Mouse (Mus musculus): ENCODE data around the gene Mthfd1l. TPM values are rescaled to one million over a fixed set of nuclear protein-coding genes. Genes with fewer than 3 reads are reported as not detected.
"Not testable (repeated sequence)": the region's sequence is repeated elsewhere in the genome, so short reads cannot be mapped to it uniquely, and the experiment has no call there.

Gene Mthfd1l
- polyA plus RNA-seq, 1 experiment from 2014 or later = 20.4 TPM

DNA sequence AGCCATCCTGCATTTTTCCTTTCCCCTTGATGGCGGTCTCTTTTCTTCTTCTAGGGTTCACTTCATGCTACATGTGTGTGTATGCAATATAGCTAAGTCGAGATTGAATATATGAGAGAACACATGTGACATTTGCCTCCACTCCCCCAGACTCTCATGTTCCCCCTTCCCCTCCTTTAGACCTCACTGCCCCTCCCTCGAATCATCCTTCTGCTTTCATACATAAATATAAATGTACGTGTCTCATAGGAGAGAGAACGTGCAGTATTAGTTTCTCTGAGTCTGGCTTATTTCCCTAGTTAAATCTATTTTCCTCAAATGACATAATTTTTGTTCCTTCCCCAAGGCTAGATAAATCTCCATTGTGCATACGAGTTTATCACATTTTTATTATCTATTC, 226.1 kb downstream of the Mthfd1l start:
- DNase-seq (ENCODE audit: low spot score) = no peak
- Histone ChIP-seq H3K4me1 (no peaks in the 10 kb centered on the region), H3K27ac (replicated peaks) (no peak overlapping the region), H3K36me3 (replicated peaks) (no peaks in the 10 kb centered on the region), H3K4me3 (no peak overlapping the region), H3K27me3 (replicated peaks; ENCODE audit: low read depth, poor library complexity, severe bottlenecking) (no peaks in the 10 kb centered on the region), H3K9me3 (no peaks in the 10 kb centered on the region)
- WGBS = 93% methylated on average over 6 of the region's 6 CpGs

DNA sequence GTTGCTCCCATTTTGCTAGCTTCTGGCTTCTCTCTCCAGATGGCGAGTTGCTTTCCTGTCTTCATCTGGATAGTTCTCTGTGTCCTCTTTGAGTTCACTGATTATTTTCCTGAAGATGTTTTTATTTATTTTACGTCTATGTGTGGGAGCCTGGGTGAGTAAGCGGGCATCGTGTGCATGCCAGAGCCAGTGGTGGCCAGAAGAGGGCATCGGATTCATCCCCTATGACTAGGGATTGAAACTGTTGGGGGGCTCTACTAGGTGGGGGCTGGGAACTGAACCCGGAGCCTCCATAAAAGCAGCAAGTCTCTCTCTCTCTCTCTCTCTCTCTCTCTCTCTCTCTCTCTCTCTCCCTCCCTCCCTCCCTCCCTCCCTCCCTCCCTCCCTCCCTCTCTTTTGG, 227.0 kb downstream of the Mthfd1l start:
- H3K27me3 ChIP-seq (replicated peaks; ENCODE audit: low read depth, poor library complexity, severe bottlenecking) = no peaks in the 10 kb centered on the region
- no peaks in the 10 kb centered on the region for H3K9me3 ChIP-seq
- H3K36me3 ChIP-seq (replicated peaks) = no peaks in the 10 kb centered on the region
- H3K27ac ChIP-seq (replicated peaks) = no peak overlapping the region
- no peak overlapping the region for H3K4me3 ChIP-seq
- H3K4me1 ChIP-seq = no peaks in the 10 kb centered on the region
- 81% methylated on average over 6 of the region's 6 CpGs for WGBS
- DNase-seq (ENCODE audit: low spot score) = no peak

DNA sequence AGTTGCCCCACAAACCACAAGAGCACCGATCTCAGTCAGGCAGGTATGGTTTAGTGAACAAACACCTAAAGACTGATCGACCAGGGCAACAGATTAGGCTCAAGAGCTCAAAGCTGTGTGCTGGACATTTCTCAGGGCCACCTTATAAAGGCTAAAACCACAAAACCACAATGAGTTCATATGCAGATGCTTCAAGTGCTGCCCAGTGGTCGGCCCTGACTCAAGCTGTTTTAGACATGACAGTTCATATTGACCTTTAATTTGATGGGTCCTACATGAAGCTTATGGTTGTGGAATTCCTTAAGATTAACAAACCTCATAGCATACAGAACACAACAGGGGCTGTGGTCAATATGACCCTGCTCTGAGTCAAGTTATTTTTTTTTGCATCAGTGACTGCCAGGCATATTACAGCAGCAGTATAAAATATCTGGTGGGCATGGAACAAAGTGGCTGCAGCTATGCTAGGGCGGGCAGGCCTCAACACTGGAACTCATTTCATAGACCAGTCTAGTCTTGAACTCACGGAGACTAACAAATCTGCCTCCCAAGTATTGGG, 227.7 kb downstream of the Mthfd1l start:
- H3K27me3 ChIP-seq (replicated peaks; ENCODE audit: low read depth, poor library complexity, severe bottlenecking) = no peaks in the 10 kb centered on the region
- no peaks in the 10 kb centered on the region for H3K36me3 ChIP-seq (replicated peaks)
- H3K4me1 ChIP-seq = no peaks in the 10 kb centered on the region
- H3K9me3 ChIP-seq = no peaks in the 10 kb centered on the region
- no peak overlapping the region for H3K4me3 ChIP-seq
- WGBS = 87% methylated on average over 5 of the region's 5 CpGs
- no peak for DNase-seq (ENCODE audit: low spot score)
- H3K27ac ChIP-seq (replicated peaks) = no peak overlapping the region

DNA sequence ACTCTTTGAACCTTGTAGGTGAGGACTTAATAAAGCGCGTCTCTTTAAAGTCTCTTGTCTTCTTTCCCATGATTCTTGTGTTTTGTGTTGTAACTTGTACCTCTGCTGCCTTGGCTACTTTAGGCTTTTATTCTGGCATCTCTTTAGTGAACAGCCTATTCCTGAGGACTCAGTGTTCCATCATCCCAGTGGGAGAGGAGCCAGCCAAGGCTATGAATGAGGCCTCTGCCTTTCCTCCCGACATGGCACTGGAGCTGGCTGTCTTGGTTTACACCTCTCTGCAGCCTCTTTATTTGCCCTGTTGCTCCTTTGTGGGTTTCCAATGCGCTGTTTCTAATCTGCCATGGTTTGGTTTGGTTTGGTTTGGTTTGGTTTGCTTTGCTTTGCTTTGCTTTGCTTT, 228.2 kb downstream of the Mthfd1l start:
- no peak for DNase-seq (ENCODE audit: low spot score)
- 90% methylated on average over 4 of the region's 4 CpGs for WGBS
- Histone ChIP-seq H3K4me1 (no peaks in the 10 kb centered on the region), H3K27me3 (replicated peaks; ENCODE audit: low read depth, poor library complexity, severe bottlenecking) (no peaks in the 10 kb centered on the region), H3K4me3 (no peak overlapping the region), H3K27ac (replicated peaks) (no peak overlapping the region), H3K36me3 (replicated peaks) (no peaks in the 10 kb centered on the region), H3K9me3 (no peaks in the 10 kb centered on the region)

DNA sequence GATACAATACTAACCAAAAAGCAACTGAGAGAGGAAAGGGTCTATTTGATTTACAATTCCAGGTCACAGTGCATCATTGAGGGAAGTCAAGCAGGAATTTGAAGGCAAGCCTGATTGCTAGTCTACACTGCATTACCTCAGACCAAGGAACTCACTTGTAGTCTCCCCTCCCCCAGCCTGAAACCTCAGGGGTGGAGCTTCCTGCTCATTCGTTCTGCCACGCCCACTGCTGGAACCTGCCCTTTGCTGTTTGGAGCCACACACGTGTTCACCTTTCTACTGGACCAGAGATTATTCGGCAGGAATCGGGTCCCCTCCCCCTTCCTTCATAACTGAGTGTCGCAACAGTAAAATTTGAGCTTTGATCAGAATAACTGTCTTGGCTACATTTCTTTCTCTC, 230.7 kb downstream of the Mthfd1l start:
- DNase-seq (ENCODE audit: low spot score); H3K27me3 ChIP-seq (replicated peaks; ENCODE audit: low read depth, poor library complexity, severe bottlenecking); H3K4me3 ChIP-seq; H3K9me3 ChIP-seq; H3K36me3 ChIP-seq (replicated peaks); H3K4me1 ChIP-seq; H3K27ac ChIP-seq (replicated peaks): not testable (repeated sequence)
- 57% methylated on average over 6 of the region's 6 CpGs for WGBS

DNA sequence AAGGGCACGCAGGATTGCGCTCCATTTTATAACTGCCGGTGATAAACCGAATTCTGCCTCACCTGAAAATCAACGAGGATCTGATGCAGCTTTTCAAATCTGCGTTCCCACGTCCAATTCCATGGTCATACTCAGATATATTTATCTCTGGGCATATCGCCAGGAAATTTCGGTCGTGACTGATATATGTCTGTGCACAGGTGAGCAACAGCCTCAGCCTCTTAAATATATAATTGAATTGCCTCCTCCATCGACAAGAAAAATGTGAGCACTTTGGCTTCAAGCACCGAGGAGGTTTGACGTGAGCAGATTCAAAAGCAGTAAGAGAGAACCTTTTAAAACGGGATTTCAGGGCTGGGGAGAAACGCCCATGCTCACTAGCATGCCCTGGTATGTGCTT, 236.1 kb downstream of the Mthfd1l start:
- 94% methylated on average over 15 of the region's 15 CpGs for WGBS
- DNase-seq (ENCODE audit: low spot score) = no peak
- Histone ChIP-seq H3K4me1 (peaks cover 17% of the 10 kb centered on the region), H3K9me3 (no peaks in the 10 kb centered on the region; the same call in 1 of the 2 replicates), H3K27me3 (replicated peaks; ENCODE audit: low read depth, poor library complexity, severe bottlenecking) (0 out of 2 replicates have a peak, but pooled peaks cover 8% of the 10 kb centered on the region), H3K4me3 (no peak overlapping the region), H3K36me3 (replicated peaks) (no peaks in the 10 kb centered on the region), H3K27ac (replicated peaks) (no peak overlapping the region)

DNA sequence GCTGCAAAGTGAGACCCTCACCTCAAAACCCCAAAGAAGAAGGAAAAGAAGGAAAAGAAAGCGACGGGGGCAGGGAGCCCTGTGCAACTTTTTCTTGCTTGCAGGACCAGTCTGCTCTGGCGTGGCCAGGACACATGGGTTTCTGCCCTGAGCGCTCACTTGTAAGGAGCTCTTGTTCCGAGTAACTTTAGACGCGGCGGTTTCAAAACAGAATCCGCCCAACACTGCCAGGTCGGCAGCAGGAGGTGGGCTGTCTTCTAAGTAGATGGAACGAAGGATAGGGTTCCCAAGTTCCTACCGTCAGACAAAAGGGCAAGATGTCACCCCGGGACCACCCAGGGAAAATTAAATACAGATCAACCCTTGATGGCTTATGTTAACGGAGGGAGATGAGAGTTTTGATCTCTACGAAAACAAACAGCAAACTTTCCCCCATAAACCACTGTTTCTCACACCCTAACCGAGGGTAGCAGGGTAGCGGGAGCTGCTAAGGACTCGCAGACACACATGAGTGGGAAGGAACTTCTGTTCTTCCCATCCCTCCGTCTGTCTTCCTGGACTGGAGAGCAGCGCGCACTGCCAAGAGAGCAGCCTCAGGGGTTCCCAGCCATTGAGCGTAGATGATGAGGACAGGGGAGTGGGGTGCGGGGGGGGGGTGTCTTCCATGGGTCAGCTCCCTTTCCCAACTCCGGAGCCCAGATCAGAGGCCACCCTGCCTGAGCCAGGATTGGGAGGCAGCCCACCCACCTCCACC, 237.6 kb downstream of the Mthfd1l start:
- Histone ChIP-seq H3K9me3 (no peaks in the 10 kb centered on the region; the same call in 1 of the 2 replicates), H3K4me1 (peaks cover 17% of the 10 kb centered on the region), H3K4me3 (peak overlapping the region; percentile 41), H3K36me3 (replicated peaks) (no peaks in the 10 kb centered on the region), H3K27me3 (replicated peaks; ENCODE audit: low read depth, poor library complexity, severe bottlenecking) (0 out of 2 replicates have a peak, but pooled peaks cover 8% of the 10 kb centered on the region), H3K27ac (replicated peaks) (peak overlapping the region; percentile 75)
- peak; percentile 78 for DNase-seq (ENCODE audit: low spot score)
- WGBS = 18% methylated on average over 24 of the region's 24 CpGs

DNA sequence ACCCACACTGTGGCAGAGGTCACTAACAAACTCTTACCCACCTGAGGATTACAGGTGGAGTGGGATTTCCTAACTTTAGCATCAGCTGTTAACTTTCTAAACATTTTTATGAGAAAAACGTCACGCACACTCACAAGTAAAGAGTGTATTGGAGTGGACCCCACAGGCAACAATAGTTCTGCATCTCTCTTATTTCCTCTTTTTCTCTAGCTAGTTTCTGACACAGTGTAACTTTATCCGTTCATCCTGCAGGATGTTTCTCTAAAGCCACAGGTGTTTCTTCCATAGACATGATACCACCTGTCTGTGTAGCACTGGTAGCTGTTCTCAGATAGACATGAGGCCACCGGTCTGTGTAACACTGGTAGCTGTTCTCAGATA, 238.1 kb downstream of the Mthfd1l start:
- Histone ChIP-seq H3K27ac (replicated peaks) (peak overlapping the region; percentile 75; the same call in 1 of the 2 replicates), H3K4me1 (peaks cover 17% of the 10 kb centered on the region), H3K4me3 (peak overlapping the region; percentile 41), H3K9me3 (no peaks in the 10 kb centered on the region; the same call in 1 of the 2 replicates), H3K36me3 (replicated peaks) (no peaks in the 10 kb centered on the region), H3K27me3 (replicated peaks; ENCODE audit: low read depth, poor library complexity, severe bottlenecking) (0 out of 2 replicates have a peak, but pooled peaks cover 8% of the 10 kb centered on the region)
- 77% methylated on average over 4 of the region's 4 CpGs for WGBS
- no peak for DNase-seq (ENCODE audit: low spot score)

Other genes with a start within 250 kb of the Mthfd1l start
- 13.7 and 14.4 TPM in 2 replicates for gene Plekhg1, start 232.8 kb upstream of the Mthfd1l start, polyA plus RNA-seq (2016; fragmentation: Nextera tagmentation; extraction: Ambion mirVana)

Data from embryonic facial prominence, embryonic 10.5 days (tissue).